Mouse (Mus musculus) urinary bladder, adult 18-20 months (tissue): ENCODE measurements around the gene Hcn1.
"Not testable (repeated sequence)": the region's sequence is repeated elsewhere in the genome, so short reads cannot be mapped to it uniquely, and the experiment has no call there.

Source experiments
- DNase-seq, 2 experiments: peaks; one replicate each; pipeline ENCODE4 v3.0.0; 2022; ENCODE audit warnings: low spot score in 2 of 2, mixed read lengths in 2 of 2

Hcn1 gene

DNA sequence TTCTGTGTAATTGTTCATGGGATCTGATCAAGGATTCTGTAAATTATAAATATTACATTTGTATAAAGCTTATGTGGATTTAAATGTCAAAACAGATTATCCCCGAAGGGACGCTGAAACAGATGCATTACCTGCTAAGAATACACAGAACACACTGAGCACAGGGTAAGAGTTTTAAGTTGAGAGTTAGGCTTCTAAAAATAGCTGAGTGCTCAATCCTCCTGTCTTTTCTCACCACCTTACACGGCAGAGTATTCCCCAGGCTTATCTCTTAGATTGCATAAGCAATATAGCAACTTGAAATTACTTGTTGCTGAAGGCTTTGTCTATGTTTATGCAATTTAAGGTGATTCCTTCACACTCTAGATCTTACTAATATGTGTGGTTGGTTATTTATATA lies 256.3 kb downstream of the Hcn1 start:
- DNase-seq: no peak

DNA sequence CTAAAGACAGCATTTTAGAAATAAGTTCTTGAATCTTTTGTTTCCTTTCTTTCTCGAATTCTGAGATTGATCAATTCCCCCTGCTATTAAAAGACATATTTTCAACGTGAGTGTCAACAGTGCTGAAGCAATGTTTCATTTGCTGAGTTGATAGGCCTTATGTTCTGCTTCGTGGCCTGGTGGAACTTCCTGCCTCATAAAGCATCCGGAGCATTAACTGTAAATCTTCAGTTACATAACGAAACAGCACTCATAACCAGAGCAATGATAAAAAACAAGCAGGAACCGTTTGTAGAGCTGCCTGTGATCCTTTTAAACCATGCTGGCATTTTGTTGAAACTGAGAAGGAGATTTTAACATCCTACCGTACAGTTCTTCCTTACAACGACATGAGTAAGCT lies 275.7 kb downstream of the Hcn1 start:
- no peak for DNase-seq

DNA sequence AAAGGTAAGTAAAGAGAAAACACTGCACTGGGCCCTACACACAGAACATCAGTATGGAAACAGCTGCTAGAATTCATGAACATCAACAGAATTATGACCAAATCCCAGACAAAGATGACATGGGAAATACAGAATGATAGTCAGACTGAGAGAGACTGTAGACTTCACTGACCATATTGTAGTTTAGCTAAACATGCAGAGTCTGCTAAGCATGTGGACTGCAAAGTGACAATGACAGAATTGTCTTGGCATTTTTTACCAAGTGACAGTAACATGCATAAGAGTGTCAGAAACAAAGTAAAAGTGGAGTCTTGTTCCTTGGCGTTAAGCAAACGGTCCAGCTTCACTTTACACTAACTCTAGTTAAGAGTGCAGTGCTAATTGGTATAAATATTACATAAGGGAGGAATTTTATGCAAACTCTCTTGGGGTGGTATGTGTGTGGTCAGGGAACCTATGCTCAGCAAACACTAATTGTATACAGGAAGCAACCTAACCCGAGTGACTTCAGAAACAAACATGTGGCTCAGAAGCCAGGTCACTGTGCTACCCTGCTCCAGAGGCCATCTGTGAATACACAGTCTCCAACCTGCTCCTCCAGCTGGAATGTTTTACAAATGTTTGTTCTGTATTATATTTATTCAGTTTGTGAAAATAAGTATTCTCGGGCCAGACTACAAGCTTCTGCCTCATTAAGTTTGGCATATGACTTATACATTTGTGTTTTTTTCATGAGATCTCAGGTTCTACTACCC lies 278.5 kb downstream of the Hcn1 start:
- DNase-seq: no peak

DNA sequence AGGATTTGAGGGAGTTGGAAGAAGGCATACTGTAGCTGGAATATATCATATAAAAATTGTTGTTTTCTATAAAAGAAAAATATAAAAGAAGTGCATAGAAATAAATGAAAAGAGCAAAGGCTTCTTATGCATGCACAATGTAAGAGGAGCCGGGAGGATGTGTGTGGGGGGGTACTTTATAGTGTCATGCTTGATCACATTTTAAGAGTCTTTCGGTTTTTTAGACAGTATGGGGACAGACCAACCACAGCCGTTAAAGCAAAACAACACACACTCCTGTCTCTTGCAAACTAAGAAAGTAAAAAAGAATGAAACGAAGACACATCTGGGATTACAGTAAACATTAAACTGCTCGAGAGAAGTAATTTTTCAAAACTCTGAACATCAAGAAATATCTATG lies 290.0 kb downstream of the Hcn1 start:
- DNase-seq: no peak

DNA sequence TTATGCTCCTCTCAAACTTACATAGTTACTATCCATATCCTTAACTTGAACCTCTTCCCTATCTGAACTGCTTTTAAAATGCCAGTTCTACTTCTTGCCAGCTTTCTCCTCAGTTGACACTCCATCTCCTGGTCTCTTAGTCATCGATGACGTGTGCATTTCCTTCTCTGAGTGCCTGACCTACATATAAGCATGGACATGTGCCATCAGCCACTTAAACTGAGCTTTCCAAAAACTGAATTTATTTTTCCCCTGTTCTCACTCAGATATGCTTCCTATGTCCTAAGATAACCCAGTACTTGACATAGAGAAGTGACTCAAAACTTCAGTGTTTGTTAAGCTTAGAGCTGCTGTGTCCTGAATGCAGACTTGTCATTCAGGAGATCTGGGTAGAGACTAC lies 295.9 kb downstream of the Hcn1 start:
- no peak for DNase-seq

DNA sequence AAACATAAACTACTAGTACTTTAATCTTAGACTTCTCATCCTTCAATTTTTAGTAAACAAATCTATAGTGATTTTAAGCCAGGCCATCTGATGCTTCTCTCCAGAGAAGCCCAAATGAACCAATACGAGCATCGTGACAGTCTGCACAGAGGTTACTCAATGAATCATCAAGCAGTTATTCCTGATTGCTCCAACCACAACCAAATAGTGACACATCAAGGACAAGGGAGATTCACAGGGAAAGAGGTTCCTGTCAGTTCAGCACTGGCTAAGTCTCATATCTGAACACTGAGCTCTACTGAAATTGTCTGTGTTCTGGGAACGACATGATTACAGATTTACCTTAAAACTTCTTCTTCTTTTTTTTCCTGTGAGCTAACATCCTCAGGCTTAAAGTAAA lies 305.7 kb downstream of the Hcn1 start:
- no peak for DNase-seq

DNA sequence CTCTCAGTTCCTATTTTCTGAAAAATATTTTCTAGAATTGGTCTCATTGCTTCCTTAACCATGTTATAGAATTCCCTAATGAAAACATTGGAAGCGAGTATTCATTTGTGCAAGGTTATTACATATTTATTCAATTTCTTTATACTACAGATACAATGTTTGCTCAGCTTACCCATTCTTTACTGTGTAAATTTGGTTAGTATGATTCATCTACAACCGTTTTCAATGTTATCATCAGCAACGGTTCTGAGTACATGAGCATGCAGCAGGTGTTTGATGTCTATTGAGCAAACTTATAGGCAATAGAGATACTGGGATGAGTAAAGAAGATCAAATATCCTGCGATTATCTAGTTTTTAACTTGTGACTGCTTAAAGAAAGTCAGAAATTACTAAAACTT lies 327.6 kb downstream of the Hcn1 start:
- no peak for DNase-seq

DNA sequence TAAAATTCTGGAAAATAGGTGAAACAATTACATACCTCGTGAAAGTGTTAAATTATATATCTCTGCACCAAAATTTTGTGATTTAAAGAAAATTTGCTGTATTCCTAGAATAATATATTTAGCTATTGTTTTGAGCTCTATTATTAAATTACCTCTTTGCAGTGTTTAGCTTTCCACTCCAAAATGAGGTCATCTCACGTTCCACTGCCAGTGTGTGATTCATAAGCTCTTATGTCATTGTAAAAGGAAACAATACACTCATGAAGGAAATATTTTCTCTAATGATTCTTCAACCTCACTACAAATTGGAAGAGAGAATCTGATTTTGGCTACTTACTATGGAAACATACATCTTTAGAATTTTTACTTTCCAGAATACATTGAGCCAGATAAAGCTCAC lies 329.6 kb downstream of the Hcn1 start:
- no peak for DNase-seq

DNA sequence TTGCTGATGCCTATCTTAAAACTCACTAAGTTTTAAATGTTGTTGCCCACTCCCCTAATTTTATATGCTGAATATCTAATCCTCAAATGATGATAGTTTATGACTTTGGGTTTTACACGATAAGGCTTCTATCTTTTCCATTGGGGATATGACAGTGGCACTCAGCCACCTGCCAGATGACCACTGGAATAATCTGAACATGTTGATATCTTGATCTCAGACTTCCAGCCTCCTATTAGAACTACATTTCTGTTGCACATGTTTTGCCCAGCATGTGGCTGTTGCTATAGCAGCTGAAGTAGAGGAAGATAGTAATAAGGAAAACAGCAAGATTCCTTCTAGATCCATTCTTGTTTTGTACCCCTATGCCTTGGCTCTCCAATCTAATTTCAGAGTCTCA lies 336.6 kb downstream of the Hcn1 start:
- DNase-seq: no peak

DNA sequence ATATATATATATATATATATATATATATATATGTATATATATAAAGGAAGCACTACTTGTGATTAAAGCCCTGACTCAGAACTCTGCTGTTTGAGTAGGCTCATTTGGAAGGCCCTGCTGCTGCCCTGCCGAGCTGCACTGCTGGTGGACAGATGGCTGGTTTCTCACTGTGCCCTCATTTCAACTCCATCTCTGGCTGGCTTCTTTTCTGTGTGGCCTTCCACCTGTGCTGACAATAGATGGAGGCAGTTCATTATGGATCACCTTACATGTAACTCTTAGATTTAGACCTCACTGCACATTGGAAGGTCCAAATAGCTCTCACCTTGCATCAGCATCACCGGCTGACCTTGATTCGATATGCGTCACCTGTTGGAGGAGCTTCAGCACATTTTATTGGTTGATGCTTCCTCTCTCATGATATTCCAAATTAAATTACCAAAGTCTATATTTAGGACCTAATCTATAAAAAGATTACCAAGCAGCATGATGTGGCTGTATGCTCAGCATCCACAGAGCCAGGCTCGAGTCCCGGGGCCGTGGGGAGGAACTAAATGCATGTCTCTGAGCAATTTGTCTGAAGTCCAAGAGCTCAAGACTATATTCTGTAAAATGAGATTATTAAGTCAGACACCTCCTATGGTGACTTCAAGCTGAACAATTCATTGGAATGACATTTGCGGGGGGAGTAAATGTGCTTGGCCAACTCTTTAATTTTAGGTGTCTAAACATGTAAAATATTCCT lies 338.6 kb downstream of the Hcn1 start:
- no peak for DNase-seq

DNA sequence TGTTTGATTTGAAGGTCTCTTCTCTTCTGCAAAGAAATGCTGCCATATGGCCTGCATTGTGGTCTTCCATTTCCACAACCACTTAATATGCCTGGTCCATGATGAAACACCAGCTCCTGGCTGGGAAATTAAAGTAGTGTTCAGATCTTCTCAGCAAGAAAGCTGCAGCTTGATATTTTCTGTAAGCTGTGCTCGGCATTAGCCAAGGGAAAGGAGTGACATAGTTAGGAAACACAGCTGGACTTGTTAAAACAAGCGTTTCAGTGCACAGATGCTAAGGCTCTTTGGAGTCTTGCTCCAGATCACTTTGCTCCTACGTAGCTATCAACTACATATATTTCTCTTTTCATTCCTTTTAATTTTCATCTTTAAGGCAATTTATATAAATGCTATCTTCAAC lies 344.7 kb downstream of the Hcn1 start:
- DNase-seq: no peak

DNA sequence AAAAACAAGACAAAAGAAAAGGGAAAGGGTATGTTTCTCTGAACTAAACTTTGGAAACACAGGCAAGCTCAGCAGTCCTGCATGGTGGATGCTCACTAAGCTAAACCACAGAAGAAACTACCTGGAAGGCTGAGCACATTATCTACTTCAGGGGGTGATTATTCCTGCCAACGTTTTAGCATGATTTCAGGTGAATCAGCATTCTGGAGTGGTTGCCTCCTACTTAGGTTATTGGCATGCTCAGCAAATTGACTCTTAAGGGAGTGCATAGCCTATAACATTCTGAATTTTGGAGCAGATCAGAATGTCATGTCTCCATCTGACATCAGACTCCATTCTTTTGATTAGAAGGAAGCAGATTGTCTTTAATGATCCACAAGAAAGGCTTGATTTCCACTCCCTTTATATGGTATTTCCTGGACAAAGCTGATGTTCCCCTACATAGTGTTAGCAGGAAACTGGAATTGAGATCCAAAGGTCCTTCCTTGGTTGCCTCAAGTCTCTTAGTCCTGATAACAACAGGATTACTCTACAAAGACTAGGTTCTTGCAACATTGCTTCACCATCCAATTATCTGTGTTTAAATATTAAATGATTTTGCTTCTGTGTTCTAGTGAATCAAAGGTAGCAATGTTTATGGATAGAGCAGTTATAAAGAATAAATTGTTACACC lies 345.7 kb downstream of the Hcn1 start:
- DNase-seq: no peak

DNA sequence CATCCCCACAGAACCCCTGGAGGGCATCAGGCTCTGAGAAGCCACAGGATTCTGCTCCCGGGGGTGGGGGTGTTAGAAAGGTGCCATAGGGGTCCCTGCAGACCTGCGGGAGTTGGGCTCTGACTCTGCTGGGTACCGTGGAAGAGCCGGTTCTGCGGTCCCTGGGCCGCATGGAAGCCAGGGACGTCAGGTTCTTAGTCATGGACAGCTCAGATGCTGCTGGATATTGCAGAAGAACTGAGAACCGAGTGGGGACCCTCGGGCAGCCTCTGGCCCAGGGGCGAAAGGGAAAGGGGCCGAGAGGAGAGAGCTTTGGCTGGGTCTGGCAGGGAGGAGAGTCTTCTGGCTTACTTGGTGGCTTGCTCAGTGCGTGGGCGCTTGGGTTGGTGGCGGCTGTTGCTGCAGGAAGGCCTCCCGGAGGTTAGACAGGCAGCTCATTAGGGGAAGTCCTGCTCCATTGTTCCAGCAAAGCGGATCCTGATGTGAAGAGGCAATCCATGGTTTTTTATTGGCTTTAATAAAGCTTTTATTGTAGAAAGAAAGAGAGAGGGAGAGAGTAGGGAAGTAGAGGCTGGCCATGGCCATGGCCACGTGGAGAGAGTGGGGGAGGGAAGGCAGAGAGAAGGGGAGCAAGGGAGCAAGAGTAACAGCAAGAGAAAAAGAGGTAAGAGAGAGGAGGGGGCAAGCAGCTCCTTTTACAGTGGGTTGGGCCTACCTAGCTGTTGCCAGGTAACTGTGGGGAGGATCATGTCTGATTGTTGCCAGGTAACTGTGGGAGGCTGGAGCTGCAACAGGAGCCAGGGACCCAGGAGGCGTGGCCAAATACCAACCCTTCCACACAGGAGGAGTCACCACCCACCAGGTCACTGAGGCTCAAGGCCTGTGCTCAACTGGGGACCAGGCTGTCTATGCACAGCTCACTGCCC lies 356.6 kb downstream of the Hcn1 start:
- DNase-seq: no peak

DNA sequence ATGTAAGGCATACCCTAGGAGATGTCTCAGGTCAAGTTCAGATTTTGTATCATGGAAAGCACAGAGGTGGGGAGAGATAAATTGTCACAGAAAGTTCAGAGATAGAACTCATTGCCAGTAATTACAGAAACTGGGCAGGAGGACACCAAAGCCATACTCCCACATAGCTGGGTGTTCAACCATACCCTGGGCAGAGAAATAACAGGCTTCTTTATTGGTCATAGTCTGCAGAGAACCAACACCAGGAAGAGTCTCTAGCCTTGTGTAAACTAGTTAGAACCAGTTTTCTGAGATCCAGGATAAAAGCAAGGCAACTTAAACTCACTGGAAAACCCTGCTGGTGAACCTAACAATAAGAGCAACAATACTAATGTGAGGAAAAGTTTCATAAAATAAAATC lies 362.5 kb downstream of the Hcn1 start:
- no peak for DNase-seq

DNA sequence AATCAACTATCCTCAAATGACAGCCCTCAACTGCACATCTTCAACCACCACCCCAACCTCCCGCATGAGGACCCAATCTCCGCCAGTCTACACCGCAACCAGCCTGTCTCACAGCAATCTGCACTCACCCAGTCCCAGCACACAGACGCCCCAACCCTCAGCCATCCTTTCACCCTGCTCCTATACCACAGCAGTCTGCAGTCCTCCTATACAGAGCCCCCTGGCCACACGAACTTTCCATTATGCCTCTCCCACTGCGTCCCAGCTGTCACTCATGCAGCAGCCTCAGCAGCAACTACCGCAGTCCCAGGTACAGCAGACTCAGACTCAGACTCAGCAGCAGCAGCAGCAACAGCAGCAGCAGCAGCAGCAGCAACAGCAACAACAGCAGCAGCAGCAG lies 373.3 kb downstream of the Hcn1 start:
- no peak for DNase-seq

DNA sequence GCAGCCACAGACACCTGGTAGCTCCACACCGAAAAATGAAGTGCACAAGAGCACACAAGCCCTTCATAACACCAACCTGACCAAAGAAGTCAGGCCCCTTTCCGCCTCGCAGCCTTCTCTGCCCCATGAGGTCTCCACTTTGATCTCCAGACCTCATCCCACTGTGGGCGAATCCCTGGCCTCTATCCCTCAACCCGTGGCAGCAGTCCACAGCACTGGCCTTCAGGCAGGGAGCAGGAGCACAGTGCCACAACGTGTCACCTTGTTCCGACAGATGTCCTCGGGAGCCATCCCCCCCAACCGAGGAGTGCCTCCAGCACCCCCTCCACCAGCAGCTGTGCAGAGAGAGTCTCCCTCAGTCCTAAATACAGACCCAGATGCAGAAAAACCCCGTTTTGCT lies 373.7 kb downstream of the Hcn1 start:
- no peak for DNase-seq

DNA sequence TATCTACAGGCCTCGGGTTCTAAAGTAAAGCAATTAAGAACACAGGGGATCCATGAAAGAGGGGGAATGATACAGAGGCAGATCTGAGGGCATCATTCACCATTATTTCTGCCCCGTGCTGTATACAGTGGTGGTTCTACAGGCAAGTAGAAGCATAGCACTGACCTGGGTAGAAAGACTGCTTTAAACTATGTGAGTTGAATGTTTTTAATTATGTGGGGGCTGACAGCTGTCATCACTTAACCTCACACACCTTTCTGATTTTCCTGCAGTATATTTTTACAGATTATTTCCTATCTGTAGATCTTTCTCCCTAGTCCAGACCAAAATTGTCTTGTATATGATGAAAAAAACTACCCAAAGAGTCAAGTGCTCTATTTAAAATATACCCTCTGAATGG lies 382.2 kb downstream of the Hcn1 start:
- DNase-seq: no peak

DNA sequence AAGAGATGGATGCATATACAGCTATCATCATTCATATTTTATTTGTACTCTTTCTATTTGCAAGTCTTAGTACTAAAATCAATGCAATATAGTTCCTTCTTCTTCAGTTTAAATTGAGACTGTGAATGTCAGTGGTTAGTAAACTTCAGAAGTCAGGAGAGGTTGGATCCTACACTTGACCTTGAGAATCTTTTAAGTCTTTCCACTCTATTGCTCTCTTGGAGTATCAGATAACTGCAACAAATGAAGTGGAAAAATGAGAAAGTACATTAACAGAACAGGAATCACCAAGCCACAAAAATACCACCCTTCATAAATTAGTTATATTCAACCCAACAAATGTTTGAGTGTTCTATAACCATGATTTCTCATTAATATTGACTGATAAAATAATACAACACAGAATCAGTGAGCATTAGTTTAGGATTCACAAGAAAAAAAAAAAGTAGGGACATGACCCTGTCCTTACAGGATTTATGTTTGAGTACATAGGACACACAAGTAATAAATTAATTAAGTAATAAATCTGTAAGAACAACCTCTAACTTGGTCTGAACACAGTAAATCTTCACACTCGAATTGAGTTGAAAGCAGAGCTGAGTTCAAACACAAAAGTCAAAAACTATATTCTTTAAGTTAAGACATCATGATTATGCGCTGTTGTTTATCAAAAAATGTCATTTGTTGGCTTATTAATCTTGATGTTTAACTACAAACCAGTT lies 397.8 kb downstream of the Hcn1 start:
- DNase-seq: no peak

DNA sequence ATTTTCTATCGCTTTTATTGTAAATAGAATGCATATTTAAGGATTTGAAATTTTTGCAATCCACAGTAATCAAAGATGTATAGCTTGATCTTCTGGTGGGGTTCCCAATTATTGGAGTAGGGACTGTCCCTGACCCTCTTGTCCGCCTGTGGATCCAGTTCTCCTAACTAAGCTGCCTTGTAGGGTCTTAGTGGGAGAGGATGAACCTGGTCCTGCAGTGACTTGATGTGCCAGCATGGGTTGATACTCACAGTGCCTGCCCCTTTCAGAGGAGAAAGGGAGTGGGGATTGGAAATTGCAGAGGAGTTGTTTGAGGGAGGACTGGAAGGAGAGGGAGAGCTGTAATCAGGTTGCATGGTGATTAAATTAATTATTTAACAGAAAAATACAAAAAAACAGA lies 398.4 kb downstream of the Hcn1 start:
- no peak for DNase-seq

DNA sequence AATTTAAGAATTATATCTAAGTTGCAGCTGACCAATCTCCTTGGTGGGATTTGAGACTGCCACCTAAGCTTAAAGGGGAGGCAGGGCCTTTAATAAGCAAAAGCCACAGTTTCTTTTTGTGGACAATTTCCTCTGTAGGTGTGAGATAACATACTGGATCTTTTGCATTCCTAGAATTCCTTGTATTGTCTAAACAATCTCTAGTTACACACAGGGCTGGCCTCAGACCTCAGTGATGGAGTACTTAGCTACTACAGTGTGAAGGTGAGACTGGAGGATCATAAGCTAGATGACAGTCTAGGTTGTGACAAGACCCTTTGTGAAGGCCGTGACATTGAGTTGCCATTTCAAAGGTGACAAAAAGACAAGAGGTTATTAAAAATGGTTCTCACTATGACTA lies 419.1 kb downstream of the Hcn1 start:
- DNase-seq: no peak

DNA sequence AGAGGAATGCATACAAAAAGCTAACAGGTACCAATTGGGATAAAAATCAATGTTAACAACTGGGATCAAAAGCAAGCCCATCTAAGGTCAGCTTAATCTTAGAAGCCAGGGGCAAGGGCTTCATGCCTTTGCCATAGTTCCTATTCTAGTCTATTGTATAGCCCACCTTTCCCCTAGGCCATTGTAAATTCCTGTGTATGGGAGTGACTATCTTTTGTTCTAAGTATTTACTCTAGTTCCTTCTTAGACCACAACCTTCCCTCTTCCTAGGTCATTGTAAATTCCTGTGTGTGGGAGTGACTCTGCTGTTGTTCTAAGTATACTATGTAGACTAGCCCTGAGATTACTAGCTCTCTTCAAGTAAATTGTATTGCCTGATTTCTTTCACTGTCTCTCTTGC lies 420.8 kb downstream of the Hcn1 start:
- not testable (repeated sequence) for DNase-seq
